Mouse (Mus musculus) midbrain, embryonic 14.5 days (tissue): ENCODE data around the gene Gm15737. TPM values are rescaled to one million over a fixed set of nuclear protein-coding genes. Genes with fewer than 3 reads are reported as not detected.

Experiments
- ATAC-seq: fragments of 200-750 bp; cut with Nextera tagmentation; 2 replicates; pipeline ENCODE4 v1.8.0; 2017; ENCODE audit warnings: moderate number of reproducible peaks, moderate library complexity; ENCODE audit not compliant: low FRiP score, low TSS enrichment
- DNase-seq: peaks from one replicate; pipeline ENCODE4 v3.0.0-alpha.2; 2015
- H3K27ac ChIP-seq: fragments of 300-500 bp; sonication (generic); replicated peaks from 2 replicates; pipeline ENCODE4 v1.5.1; 2014; ENCODE audit warnings: mild to moderate bottlenecking, low read depth, low read length, moderate library complexity
- H3K27me3 ChIP-seq: fragments of 300-500 bp; sonication (generic); 2 replicates; pipeline ENCODE4 v1.6.1; 2014; ENCODE audit warnings: low read length, control low read depth, mixed read lengths; ENCODE audit not compliant: control insufficient read depth, insufficient read depth
- H3K36me3 ChIP-seq: fragments of 300-500 bp; sonication (generic); 2 replicates; pipeline ENCODE4 v1.6.1; 2014; ENCODE audit warnings: low read length, control low read depth; ENCODE audit not compliant: control insufficient read depth, insufficient read depth
- H3K4me1 ChIP-seq: fragments of 300-500 bp; sonication (generic); 2 replicates; pipeline ENCODE4 v1.6.1; 2014; ENCODE audit warnings: mild to moderate bottlenecking, antibody characterized with exemption, low read length, control low read depth; ENCODE audit not compliant: control insufficient read depth, insufficient read depth
- H3K4me2 ChIP-seq: fragments of 300-500 bp; sonication (generic); 2 replicates; pipeline ENCODE4 v1.6.1; 2014; ENCODE audit warnings: mild to moderate bottlenecking, low read length, moderate library complexity
- H3K4me3 ChIP-seq: fragments of 300-500 bp; sonication (generic); replicated peaks from 2 replicates; pipeline ENCODE4 v1.5.1; 2014; ENCODE audit warnings: low read depth, low read length
- H3K9ac ChIP-seq: fragments of 300-500 bp; sonication (generic); replicated peaks from 2 replicates; pipeline ENCODE4 v1.6.1; 2014; ENCODE audit warnings: mild to moderate bottlenecking, low read length, moderate library complexity
- H3K9me3 ChIP-seq: fragments of 300-500 bp; sonication (generic); 2 replicates; pipeline ENCODE4 v1.6.1; 2016; ENCODE audit warnings: low read length, control low read depth, mixed read lengths; ENCODE audit not compliant: control insufficient read depth
- WGBS: fragments of 180-500 bp; shearing (Covaris S2); extraction: QIAGEN DNeasy Blood & Tissue Kit; methylation state at CpG from one replicate; pipeline ENCODE4 v1.1.7; 2014; 5-methylcytosine and 5-hydroxymethylcytosine counted together
- polyA plus RNA-seq: library from polyadenylated mRNA; unstranded; fragments of >200 nt; fragmentation: Nextera tagmentation; extraction: Ambion mirVana; gene quantifications from 2 replicates; pipeline ENCODE4 v1.2.1, GENCODE M21; 2014

Gm15737 gene
- polyA plus RNA-seq, 1 experiment from 2014 or later, result not detected

- H3K4me1 ChIP-seq, result no peaks in the 10 kb centered on the region
- H3K4me3 ChIP-seq, result no peak overlapping the region
- H3K9ac ChIP-seq, result no peak overlapping the region
- no peak overlapping the region for H3K4me2 ChIP-seq
- DNase-seq, result no peak
- no peak overlapping the region for H3K27ac ChIP-seq
- no peaks in the 10 kb centered on the region for H3K9me3 ChIP-seq
- H3K27me3 ChIP-seq, result no peaks in the 10 kb centered on the region
- ATAC-seq, result no peak
- no peaks in the 10 kb centered on the region for H3K36me3 ChIP-seq
- WGBS, result 83% methylated on average over 5 of the region's 5 CpGs
Measured at GRCm38 (mm10) chr6:92860285-92860912, 8.8 kb upstream of the Gm15737 start.

DNA sequence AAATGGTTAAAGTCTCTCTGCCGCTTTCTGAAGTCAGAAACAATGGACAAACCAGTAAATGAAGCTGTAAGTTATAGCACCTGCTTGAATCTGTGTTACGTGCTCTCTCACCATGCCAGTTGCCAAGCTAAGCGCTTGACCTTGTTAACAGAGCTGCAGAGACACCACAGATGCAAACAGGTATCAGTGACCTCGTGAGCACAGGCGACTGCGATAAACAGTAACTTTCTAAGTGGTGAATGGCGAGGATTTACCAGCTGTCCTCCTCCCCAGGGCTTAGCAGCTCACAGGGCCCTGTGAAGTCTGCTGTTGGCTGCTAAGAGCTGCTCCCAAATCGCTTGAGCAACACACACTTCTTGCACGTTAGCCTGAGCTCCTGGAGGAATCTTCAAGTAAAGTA, 6.6 kb upstream of the Gm15737 start:
- no peak overlapping the region for H3K4me2 ChIP-seq
- no peak overlapping the region for H3K9ac ChIP-seq
- H3K4me3 ChIP-seq, result no peak overlapping the region
- H3K9me3 ChIP-seq, result no peaks in the 10 kb centered on the region
- no peak overlapping the region for H3K27ac ChIP-seq
- WGBS, result 74% methylated on average over 9 of the region's 9 CpGs
- ATAC-seq, result no peak
- H3K4me1 ChIP-seq, result no peaks in the 10 kb centered on the region
- DNase-seq, result no peak
- no peaks in the 10 kb centered on the region for H3K27me3 ChIP-seq
- no peaks in the 10 kb centered on the region for H3K36me3 ChIP-seq

DNA sequence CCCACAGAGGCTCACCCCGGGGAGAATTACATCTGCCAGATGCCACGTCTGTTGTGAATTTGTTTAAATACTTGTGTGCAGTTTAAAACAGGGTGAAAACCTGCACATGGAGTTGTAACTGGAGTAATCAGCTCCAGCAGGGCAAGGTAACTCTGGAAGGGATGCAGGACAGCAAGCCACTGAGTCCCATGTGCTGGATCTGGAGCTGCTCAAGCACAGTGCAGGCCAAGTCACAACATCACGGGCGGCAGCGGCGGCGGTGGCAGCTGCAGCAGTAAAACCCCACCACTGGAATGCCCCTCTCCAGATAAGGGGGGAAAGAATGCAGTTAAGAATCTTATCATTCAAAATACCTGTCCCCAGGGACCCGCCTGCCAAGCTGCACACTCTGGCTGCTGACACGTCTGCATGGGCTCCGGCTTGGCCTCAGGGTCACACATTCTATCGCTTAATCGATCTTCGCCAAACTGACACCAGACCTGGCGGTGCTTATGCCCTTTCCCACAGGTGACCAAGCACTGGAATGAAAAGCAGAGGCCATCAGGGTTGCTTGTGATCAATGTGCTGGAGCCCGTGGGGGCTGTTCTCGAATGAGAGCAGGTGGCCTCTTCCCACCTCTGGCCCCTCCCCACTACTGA, 544 bp downstream of the Gm15737 start:
- H3K27ac ChIP-seq, result no peak overlapping the region
- ATAC-seq, result no peak
- H3K36me3 ChIP-seq, result no peaks in the 10 kb centered on the region
- no peaks in the 10 kb centered on the region for H3K9me3 ChIP-seq
- H3K9ac ChIP-seq, result no peak overlapping the region
- H3K4me2 ChIP-seq, result no peak overlapping the region
- no peak overlapping the region for H3K4me3 ChIP-seq
- no peaks in the 10 kb centered on the region for H3K27me3 ChIP-seq
- WGBS, result 73% methylated on average over 16 of the region's 16 CpGs
- no peaks in the 10 kb centered on the region for H3K4me1 ChIP-seq
- no peak for DNase-seq

- ATAC-seq, result no peak
- DNase-seq, result no peak
- H3K9ac ChIP-seq, result no peak overlapping the region
- 64% methylated on average over 4 of the region's 4 CpGs for WGBS
- H3K27ac ChIP-seq, result no peak overlapping the region
- H3K4me2 ChIP-seq, result no peak overlapping the region
- no peaks in the 10 kb centered on the region for H3K27me3 ChIP-seq
- no peak overlapping the region for H3K4me3 ChIP-seq
- H3K9me3 ChIP-seq, result no peaks in the 10 kb centered on the region
- no peaks in the 10 kb centered on the region for H3K36me3 ChIP-seq
- no peaks in the 10 kb centered on the region for H3K4me1 ChIP-seq
Measured at GRCm38 (mm10) chr6:92871813-92872212, 2.7 kb downstream of the Gm15737 start.

DNA sequence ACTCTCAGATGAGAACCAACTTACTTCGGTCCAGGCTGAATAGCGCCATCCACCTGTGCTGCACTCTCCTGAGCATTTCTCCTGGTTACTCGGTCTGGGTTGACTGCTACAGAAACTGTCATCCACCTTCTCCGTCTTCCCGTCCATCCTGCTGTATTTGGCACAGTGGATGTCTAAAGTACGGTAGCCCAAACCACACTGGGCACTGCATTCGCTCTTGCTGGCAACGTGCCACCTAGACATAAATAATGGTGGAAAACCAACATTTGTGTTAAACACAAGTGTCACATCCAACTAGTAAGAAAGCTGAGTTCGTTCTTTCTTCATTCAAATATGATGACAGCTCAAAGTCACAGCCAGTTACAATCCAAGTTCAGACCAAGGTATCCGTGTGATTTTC, 3.6 kb downstream of the Gm15737 start:
- no peak overlapping the region for H3K4me2 ChIP-seq
- H3K9ac ChIP-seq, result no peak overlapping the region
- H3K4me1 ChIP-seq, result no peaks in the 10 kb centered on the region
- H3K4me3 ChIP-seq, result no peak overlapping the region
- H3K27ac ChIP-seq, result no peak overlapping the region
- DNase-seq (no peak), ATAC-seq (no peak)
- H3K27me3 ChIP-seq, result no peaks in the 10 kb centered on the region
- no peaks in the 10 kb centered on the region for H3K36me3 ChIP-seq
- 90% methylated on average over 10 of the region's 10 CpGs for WGBS
- no peaks in the 10 kb centered on the region for H3K9me3 ChIP-seq

DNA sequence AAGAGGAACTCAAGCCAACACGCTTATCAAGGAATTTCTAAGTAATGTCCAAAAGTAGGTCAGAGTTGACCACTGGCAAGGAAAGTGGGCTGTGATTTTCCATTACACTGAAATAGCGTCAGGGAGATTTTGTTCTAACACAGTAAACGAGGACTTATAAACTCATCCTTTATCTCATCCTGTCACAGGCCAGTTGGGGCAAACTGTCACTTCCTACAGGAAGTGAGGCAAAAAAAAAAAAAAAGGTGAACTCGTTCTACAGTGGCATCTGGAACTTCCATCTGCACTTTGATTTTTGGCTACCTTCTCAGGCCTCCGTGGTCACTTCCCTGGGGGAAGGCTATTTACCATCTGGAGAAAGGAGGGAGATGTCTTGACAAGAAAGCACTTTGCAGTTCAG, 5.7 kb downstream of the Gm15737 start:
- no peak overlapping the region for H3K4me3 ChIP-seq
- no peak for DNase-seq
- H3K4me1 ChIP-seq, result no peaks in the 10 kb centered on the region
- H3K9me3 ChIP-seq, result no peaks in the 10 kb centered on the region
- no peaks in the 10 kb centered on the region for H3K36me3 ChIP-seq
- ATAC-seq, result no peak
- H3K27me3 ChIP-seq, result no peaks in the 10 kb centered on the region
- H3K9ac ChIP-seq, result no peak overlapping the region
- H3K27ac ChIP-seq, result no peak overlapping the region
- no peak overlapping the region for H3K4me2 ChIP-seq
- 84% methylated on average over 5 of the region's 5 CpGs for WGBS

GRCm38 (mm10) chr6:92875340-92875739, 6.2 kb downstream of the Gm15737 start:
- DNase-seq (no peak), ATAC-seq (no peak)
- Histone ChIP-seq H3K9me3 (no peaks in the 10 kb centered on the region), H3K4me1 (no peaks in the 10 kb centered on the region), H3K27me3 (no peaks in the 10 kb centered on the region), H3K9ac (no peak overlapping the region), H3K4me3 (no peak overlapping the region), H3K4me2 (no peak overlapping the region), H3K27ac (no peak overlapping the region), H3K36me3 (no peaks in the 10 kb centered on the region)
- WGBS, result 93% methylated on average over 2 of the region's 2 CpGs

- H3K4me1 ChIP-seq, result no peaks in the 10 kb centered on the region
- no peaks in the 10 kb centered on the region for H3K36me3 ChIP-seq
- no peak overlapping the region for H3K4me3 ChIP-seq
- no peak overlapping the region for H3K4me2 ChIP-seq
- no peak overlapping the region for H3K27ac ChIP-seq
- 80% methylated on average over 5 of the region's 5 CpGs for WGBS
- no peak for DNase-seq
- no peaks in the 10 kb centered on the region for H3K27me3 ChIP-seq
- H3K9me3 ChIP-seq, result no peaks in the 10 kb centered on the region
- no peak overlapping the region for H3K9ac ChIP-seq
- no peak for ATAC-seq
Measured at GRCm38 (mm10) chr6:92876121-92876520, 7.0 kb downstream of the Gm15737 start.

GRCm38 (mm10) chr6:92877236-92877635, 8.1 kb downstream of the Gm15737 start:
- H3K36me3 ChIP-seq, result no peaks in the 10 kb centered on the region
- H3K4me2 ChIP-seq, result no peak overlapping the region
- no peaks in the 10 kb centered on the region for H3K4me1 ChIP-seq
- no peak for DNase-seq
- H3K27ac ChIP-seq, result no peak overlapping the region
- WGBS, result 97% methylated on average over 4 of the region's 4 CpGs
- no peak overlapping the region for H3K9ac ChIP-seq
- no peaks in the 10 kb centered on the region for H3K27me3 ChIP-seq
- no peaks in the 10 kb centered on the region for H3K9me3 ChIP-seq
- H3K4me3 ChIP-seq, result no peak overlapping the region
- ATAC-seq, result no peak
